Mouse (Mus musculus) erythroblast, embryonic 14.5 days (primary cell): Measurements from ENCODE around the gene Arfgap3.

Experiments used
- GATA1 ChIP-seq: IDR thresholded peaks from 2 replicates; pipeline ENCODE4 v1.6.1; 2012; ENCODE audit warnings: low read length, inconsistent platforms, mixed read lengths
- TAL1 ChIP-seq: IDR thresholded peaks from 3 replicates; pipeline ENCODE4 v1.6.1; 2012; ENCODE audit warnings: low read length, inconsistent platforms, mixed read lengths

- no peak; the same call in 1 of the 2 replicates for TF ChIP-seq GATA1
- TF ChIP-seq TAL1 = peak; percentile 70
Observed at GRCm38 (mm10) chr15:83375136-83375535, 25.1 kb upstream of the Arfgap3 start.
